Comparison of ENCODE assay signal across 10 mouse cellular contexts in genomic region chr11:79837076-79837990, GRCm38 (mm10).
DNase-seq lines count a peak whose midpoint lies in the region; ATAC-seq and TF ChIP-seq lines count a peak whose summit lies in the region.
"Had no signal": no experiment of that assay in that cellular context is flagged by ENCODE, and none has a peak within 500 bp of the region (broad histone marks: within the 10 kb centered on the region; RNA-seq: fewer than 3 reads in every experiment).

No protein-coding gene starts in this region.

- WGBS in forebrain, embryonic 10.5 days, result 49% methylated on average over 6 of the region's 6 CpGs
- WGBS in forebrain, embryonic 15.5 days, result 60% methylated on average over 6 of the region's 6 CpGs
- 18% methylated on average over 6 of the region's 6 CpGs for WGBS in heart, postnatal 0 days
- WGBS in liver, embryonic 13.5 days (ENCODE audit: insufficient replicate concordance), result 9% methylated on average over 6 of the region's 6 CpGs

- TF ChIP-seq RAD21 in MEL (IDR thresholded peaks at IDR 0.05; ENCODE audit: low read depth, low read length), result no peak

- peak in 1 of 2 experiments; percentile 65; a peak in 2 of 4 replicates for TF ChIP-seq EP300 in MEL (IDR thresholded peaks at IDR 0.05; ENCODE audit: low read depth in 1 of 2, low read length in 2 of 2)
- TF ChIP-seq EP300 in heart, postnatal 0 days (IDR thresholded peaks at IDR 0.05; ENCODE audit: low read depth), result no peak

- no peak overlapping the region for H3K9ac ChIP-seq in forebrain, embryonic 15.5 days (replicated peaks)
- no peak overlapping the region for H3K9ac ChIP-seq in MEL (ENCODE audit: control insufficient read depth, low read depth, low read length, poor library complexity, severe bottlenecking)
- no peak overlapping the region for H3K9ac ChIP-seq in heart, postnatal 0 days (replicated peaks; ENCODE audit: low read depth, low read length)
- no peak overlapping the region for H3K9ac ChIP-seq in liver, embryonic 13.5 days
- H3K9ac ChIP-seq: limb, embryonic 12.5 days; midbrain, embryonic 15.5 days had no signal

- TF ChIP-seq CTCF in MEL (IDR thresholded peaks at IDR 0.05 in 2 of 3, conservative IDR thresholded peaks at IDR 0.05 in 1 of 3; ENCODE audit: control insufficient read depth in 1 of 3, insufficient read depth in 1 of 3, low read depth in 2 of 3, low read length in 3 of 3, poor library complexity in 1 of 3, severe bottlenecking in 1 of 3), result no peak
- no peak for TF ChIP-seq CTCF in heart, postnatal 0 days (IDR thresholded peaks at IDR 0.05; ENCODE audit: low read depth)

- H3K27ac ChIP-seq in forebrain, embryonic 10.5 days, result peak overlapping the region; percentile 62
- no peak overlapping the region for H3K27ac ChIP-seq in forebrain, embryonic 15.5 days (replicated peaks)
- H3K27ac ChIP-seq in MEL (ENCODE audit: control insufficient read depth, low read depth, low read length), result no peak overlapping the region
- peak overlapping the region; percentile 18; the same call in 1 of the 2 replicates for H3K27ac ChIP-seq in heart, postnatal 0 days (ENCODE audit: low read depth)
- H3K27ac ChIP-seq in liver, embryonic 13.5 days, result no peak overlapping the region
- H3K27ac ChIP-seq: limb, embryonic 12.5 days; midbrain, embryonic 15.5 days had no signal

- peaks cover 40% of the 10 kb centered on the region for H3K4me1 ChIP-seq in forebrain, embryonic 10.5 days
- H3K4me1 ChIP-seq in forebrain, embryonic 15.5 days, result no peaks in the 10 kb centered on the region
- H3K4me1 ChIP-seq in MEL (ENCODE audit: control insufficient read depth in 1 of 2, insufficient read depth in 2 of 2, low read length in 2 of 2), result peaks cover 4 to 9% of the 10 kb centered on the region in 2 experiments
- H3K4me1 ChIP-seq in heart, postnatal 0 days (ENCODE audit: control insufficient read depth, insufficient read depth), result peaks cover 9% of the 10 kb centered on the region
- peaks cover 34% of the 10 kb centered on the region for H3K4me1 ChIP-seq in liver, embryonic 13.5 days (replicated peaks)
- H3K4me1 ChIP-seq: midbrain, embryonic 15.5 days had no signal

- DNase-seq in forebrain, embryonic 10.5 days (ENCODE audit: extremely low spot score, low spot score), result no peak
- DNase-seq in MEL (ENCODE audit: low read depth, low spot score), result peak; percentile 60
- DNase-seq in heart, postnatal 0 days (ENCODE audit: low spot score), result no peak
- DNase-seq in liver, embryonic 13.5 days, result peak; percentile 52
- DNase-seq in thymus, postnatal 10 days (ENCODE audit: low spot score in 2 of 2), result no peak
- DNase-seq in layer of hippocampus, adult 11-12 months (ENCODE audit: low spot score), result no peak

- no peak for TF ChIP-seq POLR2A in MEL (IDR thresholded peaks at IDR 0.05; ENCODE audit: control insufficient read depth in 1 of 2, insufficient read depth in 1 of 2, low read depth in 1 of 2, low read length in 2 of 2, poor library complexity in 1 of 2)

- no peaks in the 10 kb centered on the region for H3K36me3 ChIP-seq in forebrain, embryonic 10.5 days (replicated peaks)
- H3K36me3 ChIP-seq in forebrain, embryonic 15.5 days, result no peaks in the 10 kb centered on the region
- peaks cover 0 to 2% of the 10 kb centered on the region in 2 experiments; a peak in 1 of 4 replicates for H3K36me3 ChIP-seq in MEL (ENCODE audit: control insufficient read depth in 1 of 2, insufficient read depth in 2 of 2, low read length in 2 of 2)
- H3K36me3 ChIP-seq in heart, postnatal 0 days (replicated peaks; ENCODE audit: control insufficient read depth, insufficient read depth, low read length), result no peaks in the 10 kb centered on the region
- H3K36me3 ChIP-seq in liver, embryonic 13.5 days, result no peaks in the 10 kb centered on the region
- H3K36me3 ChIP-seq: limb, embryonic 12.5 days; midbrain, embryonic 15.5 days had no signal

- no peak for ATAC-seq in forebrain, embryonic 15.5 days (replicated peaks)
- ATAC-seq in heart, postnatal 0 days (ENCODE audit: insufficient read depth, low read depth), result no peak; the same call in 1 of the 2 replicates
- peak; percentile 93 for ATAC-seq in liver, embryonic 13.5 days (ENCODE audit: low read depth)
- ATAC-seq in monocyte, adult 5-6 weeks (replicated peaks; ENCODE audit: insufficient number of reproducible peaks, low FRiP score, low TSS enrichment, poor library complexity, severe bottlenecking), result no peak
- ATAC-seq: midbrain, embryonic 15.5 days had no signal

- no peaks in the 10 kb centered on the region for H3K9me3 ChIP-seq in forebrain, embryonic 10.5 days
- H3K9me3 ChIP-seq in forebrain, embryonic 15.5 days, result no peaks in the 10 kb centered on the region
- H3K9me3 ChIP-seq in MEL (replicated peaks; ENCODE audit: insufficient read depth, low read length), result no peaks in the 10 kb centered on the region
- no peaks in the 10 kb centered on the region for H3K9me3 ChIP-seq in heart, postnatal 0 days (replicated peaks; ENCODE audit: control insufficient read depth, low read length)
- no peaks in the 10 kb centered on the region for H3K9me3 ChIP-seq in liver, embryonic 13.5 days (replicated peaks)
- H3K9me3 ChIP-seq: limb, embryonic 12.5 days; midbrain, embryonic 15.5 days had no signal

- no peaks in the 10 kb centered on the region for H3K79me2 ChIP-seq in MEL (ENCODE audit: control insufficient read depth, insufficient read depth, low read length, poor library complexity)

- H3K4me3 ChIP-seq in forebrain, embryonic 10.5 days, result no peak overlapping the region
- H3K4me3 ChIP-seq in forebrain, embryonic 15.5 days, result no peak overlapping the region
- no peak overlapping the region for H3K4me3 ChIP-seq in MEL (ENCODE audit: control insufficient read depth in 1 of 2, insufficient read depth in 1 of 2, low read depth in 2 of 2, low read length in 2 of 2)
- no peak overlapping the region for H3K4me3 ChIP-seq in heart, postnatal 0 days (ENCODE audit: low read depth, low read length)
- no peak overlapping the region for H3K4me3 ChIP-seq in liver, embryonic 13.5 days (replicated peaks)
- H3K4me3 ChIP-seq: limb, embryonic 12.5 days; midbrain, embryonic 15.5 days had no signal

- no peak overlapping the region for H3K4me2 ChIP-seq in forebrain, embryonic 15.5 days (replicated peaks)
- H3K4me2 ChIP-seq in heart, postnatal 0 days (ENCODE audit: low read depth, low read length), result peak overlapping the region; percentile 4; the same call in 1 of the 2 replicates
- H3K4me2 ChIP-seq in liver, embryonic 13.5 days, result peak overlapping the region; percentile 32
- H3K4me2 ChIP-seq: limb, embryonic 12.5 days; midbrain, embryonic 15.5 days had no signal

- H3K27me3 ChIP-seq in forebrain, embryonic 10.5 days (ENCODE audit: poor library complexity, severe bottlenecking), result 0 out of 2 replicates have a peak, but pooled peaks cover 8% of the 10 kb centered on the region
- no peaks in the 10 kb centered on the region for H3K27me3 ChIP-seq in forebrain, embryonic 15.5 days
- peaks cover 0 to 2% of the 10 kb centered on the region in 2 experiments; a peak in 2 of 4 replicates for H3K27me3 ChIP-seq in MEL (ENCODE audit: control insufficient read depth in 1 of 2, insufficient read depth in 2 of 2, low read length in 2 of 2)
- no peaks in the 10 kb centered on the region for H3K27me3 ChIP-seq in heart, postnatal 0 days (ENCODE audit: control insufficient read depth, insufficient read depth, low read length)
- H3K27me3 ChIP-seq in liver, embryonic 13.5 days, result peaks cover 11% of the 10 kb centered on the region
- H3K27me3 ChIP-seq: limb, embryonic 12.5 days; midbrain, embryonic 15.5 days had no signal

TF ChIP-seq in MEL, 35 proteins besides CTCF, POLR2A, EP300 and RAD21:
- peak; percentile 76; the same call in 1 of the 2 replicates for TF ChIP-seq TCF12 (IDR thresholded peaks at IDR 0.05; ENCODE audit: low read depth, low read length)
- TF ChIP-seq RCOR1 (IDR thresholded peaks at IDR 0.05; ENCODE audit: low read depth, low read length), result peak; percentile 41; the same call in 1 of the 2 replicates
- 0 out of 2 replicates have a peak, but pooled peaks have one; percentile 30 for TF ChIP-seq ZMIZ1 (IDR thresholded peaks at IDR 0.05; ENCODE audit: low read depth, low read length)
- TF ChIP-seq BHLHE40 (IDR thresholded peaks at IDR 0.05; ENCODE audit: borderline replicate concordance, low read depth, low read length), result peak; percentile 23; the same call in 1 of the 2 replicates
- no peak for TF ChIP-seq TBP (IDR thresholded peaks at IDR 0.05; ENCODE audit: low read depth, low read length)
- TF ChIP-seq SMC3 (IDR thresholded peaks at IDR 0.05; ENCODE audit: low read depth, low read length), result peak; percentile 1; the same call in 1 of the 2 replicates
- TF ChIP-seq MAZ (IDR thresholded peaks at IDR 0.05; ENCODE audit: low read depth, low read length), result peak; percentile 50; the same call in 1 of the 2 replicates
- 0 out of 2 replicates have a peak, but pooled peaks have one; percentile 15 for TF ChIP-seq USF1 (IDR thresholded peaks at IDR 0.05; ENCODE audit: low read depth, low read length)
- TF ChIP-seq HCFC1 (IDR thresholded peaks at IDR 0.05; ENCODE audit: low read depth, low read length), result no peak
- TF ChIP-seq MXI1 (IDR thresholded peaks at IDR 0.05; ENCODE audit: low read depth, low read length), result no peak; the same call in 1 of the 2 replicates
- TF ChIP-seq MAFK (IDR thresholded peaks at IDR 0.05; ENCODE audit: borderline replicate concordance, low read depth, low read length), result no peak; the same call in 1 of the 2 replicates
- TF ChIP-seq E2F4 (IDR thresholded peaks at IDR 0.05; ENCODE audit: borderline replicate concordance, low read depth, low read length), result no peak
- TF ChIP-seq GATA1 (IDR thresholded peaks at IDR 0.05; ENCODE audit: low read depth, low read length), result peak; percentile 32; the same call in 1 of the 2 replicates
- TF ChIP-seq ETS1 (IDR thresholded peaks at IDR 0.05; ENCODE audit: low read depth, low read length), result 0 out of 2 replicates have a peak, but pooled peaks have one; percentile 30
TF ChIP-seq in MEL: peak in this region for 9.

Comparison
In these comparisons a context has a peak if more than half of its experiments do, and no peak if none do; other contexts are left out.
1. H3K27ac ChIP-seq: peak in forebrain, embryonic 10.5 days (single experiment) and heart, postnatal 0 days (single experiment); none in forebrain, embryonic 15.5 days (single experiment), MEL (single experiment) and liver, embryonic 13.5 days (single experiment).
2. DNase-seq: peak in MEL (single experiment) and liver, embryonic 13.5 days (single experiment); none in forebrain, embryonic 10.5 days (single experiment), heart, postnatal 0 days (single experiment), thymus, postnatal 10 days (0 of 2) and layer of hippocampus, adult 11-12 months (single experiment).